Mouse (Mus musculus) G1E (cell line): ENCODE measurements around the gene Gm17571.

ENCODE experiments used
- CTCF ChIP-seq: IDR thresholded peaks from 2 replicates; pipeline ENCODE4 v1.5.1; 2012; ENCODE audit warnings: low read depth, low read length, inconsistent platforms, mixed read lengths
- GATA2 ChIP-seq: IDR thresholded peaks from 2 replicates; pipeline ENCODE4 v1.6.1; 2012; ENCODE audit warnings: low read depth, low read length, inconsistent platforms, borderline replicate concordance
- POLR2AphosphoS5 ChIP-seq: IDR thresholded peaks from 2 replicates; pipeline ENCODE4 v1.6.1; 2012; ENCODE audit warnings: low read depth, low read length, inconsistent platforms; ENCODE audit not compliant: insufficient replicate concordance

DNA sequence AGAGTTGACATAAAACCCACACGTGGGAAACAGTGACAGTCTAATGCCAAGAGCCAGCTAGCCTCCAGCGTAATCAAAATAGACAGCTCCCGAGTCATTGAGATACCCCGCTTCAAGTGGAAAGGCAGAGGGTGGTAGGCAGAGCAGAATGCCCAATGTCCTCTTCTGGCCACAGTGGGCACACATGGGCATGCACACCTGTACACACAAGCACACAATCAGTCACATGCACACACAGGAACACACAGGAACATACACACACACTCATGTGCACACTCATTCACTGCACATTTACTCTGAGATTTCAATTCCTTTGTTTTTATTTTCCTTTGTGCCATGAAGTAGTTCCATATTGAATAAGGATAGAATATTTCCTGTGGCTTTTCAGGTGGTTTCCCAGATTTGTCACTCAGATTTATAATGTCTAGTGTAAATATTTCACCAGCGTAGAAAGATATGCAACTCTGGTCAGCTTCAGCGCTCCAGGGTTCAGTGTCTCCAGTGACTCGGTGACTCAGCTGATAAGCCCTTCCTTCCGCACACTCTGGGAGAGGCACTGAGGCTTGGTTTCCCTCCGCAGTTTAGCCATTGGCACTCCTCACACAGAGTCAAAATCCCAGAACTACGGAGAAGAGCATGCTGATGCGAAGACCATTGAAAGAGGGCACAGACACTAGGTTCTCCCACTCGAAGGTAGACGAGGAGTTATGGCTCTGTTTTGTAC lies 4.4 kb downstream of the Gm17571 start:
- TF ChIP-seq GATA2 (no peak), POLR2AphosphoS5 (no peak), CTCF (no peak)
